Mouse (Mus musculus) hindbrain, embryonic 11.5 days (tissue): ENCODE measurements at regions not wholly inside any gene's neighbourhood (a gene's known extent, or its start where the extent isn't known, plus 50 kb on each side); places are given as distances from the start of the nearest gene placed in this dataset.

Experiments
- ATAC-seq: fragments of 200-750 bp; cut with Nextera tagmentation; 2 replicates; pipeline ENCODE4 v1.8.0; 2017; ENCODE audit warnings: mild to moderate bottlenecking, moderate TSS enrichment, moderate library complexity; ENCODE audit not compliant: low FRiP score
- DNase-seq: peaks from one replicate; pipeline ENCODE4 v3.0.0-alpha.2; 2015; ENCODE audit warnings: low spot score
- H3K27ac ChIP-seq: fragments of 300-500 bp; sonication (generic); 2 replicates; pipeline ENCODE4 v1.5.1; 2014; ENCODE audit warnings: mild to moderate bottlenecking, low read depth, low read length
- H3K27me3 ChIP-seq: fragments of 300-500 bp; sonication (generic); 2 replicates; pipeline ENCODE4 v1.6.1; 2014; ENCODE audit warnings: mild to moderate bottlenecking, low read length, moderate library complexity, mixed read lengths; ENCODE audit not compliant: control insufficient read depth, insufficient read depth
- H3K36me3 ChIP-seq: fragments of 300-500 bp; sonication (generic); 2 replicates; pipeline ENCODE4 v1.6.1; 2014; ENCODE audit warnings: mild to moderate bottlenecking, low read length, moderate library complexity, mixed read lengths; ENCODE audit not compliant: control insufficient read depth, insufficient read depth
- H3K4me1 ChIP-seq: fragments of 300-500 bp; sonication (generic); replicated peaks from 2 replicates; pipeline ENCODE4 v1.6.1; 2014; ENCODE audit warnings: low read length, mixed read lengths; ENCODE audit not compliant: control insufficient read depth, insufficient read depth
- H3K4me2 ChIP-seq: fragments of 300-500 bp; sonication (generic); replicated peaks from 2 replicates; pipeline ENCODE4 v1.6.1; 2014; ENCODE audit warnings: mild to moderate bottlenecking, low read depth, low read length
- H3K4me3 ChIP-seq: fragments of 300-500 bp; sonication (generic); 2 replicates; pipeline ENCODE4 v1.5.1; 2014; ENCODE audit warnings: low read depth, low read length
- H3K9ac ChIP-seq: fragments of 300-500 bp; sonication (generic); 2 replicates; pipeline ENCODE4 v1.6.1; 2014; ENCODE audit warnings: low read depth, low read length
- H3K9me3 ChIP-seq: fragments of 300-500 bp; sonication (generic); 2 replicates; pipeline ENCODE4 v1.6.1; 2016; ENCODE audit warnings: low read length; ENCODE audit not compliant: control insufficient read depth
- WGBS: fragments of 180-500 bp; shearing (Covaris S2); extraction: QIAGEN DNeasy Blood & Tissue Kit; methylation state at CpG from one replicate; pipeline ENCODE4 v1.1.7; 2014; 5-methylcytosine and 5-hydroxymethylcytosine counted together

DNA sequence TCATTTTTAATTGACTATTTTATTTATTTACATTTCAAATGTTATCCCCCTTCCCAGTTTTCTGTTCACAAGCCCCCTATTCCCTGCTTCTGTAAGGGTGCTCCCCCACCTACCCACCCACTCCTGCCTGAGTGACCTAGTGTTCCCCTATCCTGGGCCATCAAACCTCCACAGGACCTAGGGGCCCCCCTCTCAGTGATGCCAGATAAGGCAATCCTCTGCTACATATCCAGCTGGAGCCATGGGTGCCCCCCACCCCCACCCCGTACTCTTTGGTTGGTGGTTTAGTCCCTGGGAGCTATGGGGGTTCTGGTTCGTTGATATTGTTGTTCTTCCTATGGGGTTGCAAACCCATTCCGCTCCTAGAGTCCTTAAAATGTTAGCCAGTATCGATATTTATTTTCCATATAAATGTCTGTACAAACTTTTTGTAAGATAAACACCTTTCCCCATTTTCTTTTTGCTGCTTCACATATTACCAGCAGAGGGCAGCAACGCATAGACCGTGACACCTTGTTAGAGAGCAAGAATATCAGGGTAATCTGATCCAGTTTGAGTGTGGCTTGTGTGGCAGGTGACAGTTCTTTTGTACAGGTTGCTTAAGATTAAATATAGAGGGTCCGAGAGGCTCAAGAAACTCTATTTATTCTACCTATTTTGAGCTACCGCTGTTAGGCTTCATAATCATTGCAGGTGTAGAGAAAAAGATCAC is 177.2 kb upstream of the Scn7a start:
- Histone ChIP-seq H3K9ac (no peak overlapping the region), H3K9me3 (no peaks in the 10 kb centered on the region), H3K27ac (no peak overlapping the region), H3K4me1 (no peaks in the 10 kb centered on the region), H3K27me3 (no peaks in the 10 kb centered on the region), H3K4me3 (no peak overlapping the region), H3K4me2 (no peak overlapping the region), H3K36me3 (no peaks in the 10 kb centered on the region)
- WGBS: 30% methylated on average over 8 of the region's 8 CpGs
- ATAC-seq (peak; percentile 74), DNase-seq (peak; percentile 69)

GRCm38 (mm10) chr2:66941188-66941587 is 156.5 kb upstream of the Scn7a start:
- no peak overlapping the region for H3K9ac ChIP-seq
- H3K36me3 ChIP-seq: no peaks in the 10 kb centered on the region
- H3K4me1 ChIP-seq: no peaks in the 10 kb centered on the region
- WGBS: 84% methylated on average over 5 of the region's 5 CpGs
- no peaks in the 10 kb centered on the region for H3K9me3 ChIP-seq
- no peak overlapping the region for H3K27ac ChIP-seq
- DNase-seq (no peak), ATAC-seq (no peak)
- no peaks in the 10 kb centered on the region for H3K27me3 ChIP-seq
- H3K4me3 ChIP-seq: no peak overlapping the region
- H3K4me2 ChIP-seq: no peak overlapping the region

GRCm38 (mm10) chr2:66898032-66898431 is 113.3 kb upstream of the Scn7a start:
- H3K9ac ChIP-seq: no peak overlapping the region
- no peak overlapping the region for H3K4me2 ChIP-seq
- no peak overlapping the region for H3K27ac ChIP-seq
- no peak overlapping the region for H3K4me3 ChIP-seq
- no peak for ATAC-seq
- H3K4me1 ChIP-seq: no peaks in the 10 kb centered on the region
- no peaks in the 10 kb centered on the region for H3K36me3 ChIP-seq
- DNase-seq: no peak
- H3K9me3 ChIP-seq: no peaks in the 10 kb centered on the region
- WGBS: 84% methylated on average over 1 of the region's 1 CpGs
- H3K27me3 ChIP-seq: no peaks in the 10 kb centered on the region

- Histone ChIP-seq H3K36me3 (no peaks in the 10 kb centered on the region), H3K9ac (no peak overlapping the region), H3K27ac (no peak overlapping the region), H3K4me1 (no peaks in the 10 kb centered on the region), H3K9me3 (no peaks in the 10 kb centered on the region), H3K4me3 (no peak overlapping the region), H3K4me2 (no peak overlapping the region), H3K27me3 (no peaks in the 10 kb centered on the region)
- 90% methylated on average over 2 of the region's 2 CpGs for WGBS
- DNase-seq (no peak), ATAC-seq (no peak)
Measured at GRCm38 (mm10) chr2:66867457-66868216, 82.9 kb upstream of the Scn7a start.
